Mouse (Mus musculus) kidney, embryonic 15.5 days (tissue): ENCODE measurements around the gene Xylt1. TPM values are rescaled to one million over a fixed set of nuclear protein-coding genes. Genes with fewer than 3 reads are reported as not detected.

ENCODE experiments used
- ATAC-seq: fragments of 200-750 bp; cut with Nextera tagmentation; replicated peaks from 2 replicates; pipeline ENCODE4 v1.8.0; 2017; ENCODE audit warnings: moderate TSS enrichment; ENCODE audit not compliant: low FRiP score
- H3K27ac ChIP-seq: fragments of 300-500 bp; sonication (generic); 2 replicates; pipeline ENCODE4 v1.5.1; 2015; ENCODE audit warnings: mild to moderate bottlenecking, inconsistent platforms
- H3K27me3 ChIP-seq: fragments of 300-500 bp; sonication (generic); 2 replicates; pipeline ENCODE4 v1.6.1; 2015; ENCODE audit warnings: inconsistent platforms
- H3K36me3 ChIP-seq: fragments of 300-500 bp; sonication (generic); 2 replicates; pipeline ENCODE4 v1.6.1; 2015; ENCODE audit warnings: inconsistent platforms
- H3K4me1 ChIP-seq: fragments of 300-500 bp; sonication (generic); 2 replicates; pipeline ENCODE4 v1.6.1; 2015; ENCODE audit warnings: inconsistent platforms
- H3K4me2 ChIP-seq: fragments of 300-500 bp; sonication (generic); 2 replicates; pipeline ENCODE4 v1.6.1; 2015; ENCODE audit warnings: moderate library complexity, mild to moderate bottlenecking, inconsistent platforms
- H3K4me3 ChIP-seq: fragments of 300-500 bp; sonication (generic); replicated peaks from 2 replicates; pipeline ENCODE4 v1.5.1; 2015; ENCODE audit warnings: mild to moderate bottlenecking, inconsistent platforms
- H3K9ac ChIP-seq: fragments of 300-500 bp; sonication (generic); 2 replicates; pipeline ENCODE4 v1.6.1; 2015; ENCODE audit warnings: mild to moderate bottlenecking, inconsistent platforms
- H3K9me3 ChIP-seq: fragments of 300-500 bp; sonication (generic); replicated peaks from 2 replicates; pipeline ENCODE4 v1.6.1; 2016; ENCODE audit warnings: inconsistent platforms
- WGBS: fragments of 180-500 bp; shearing (Covaris S2); methylation state at CpG from one replicate; pipeline ENCODE4 v1.1.7; 2015; ENCODE audit warnings: mixed read lengths; 5-methylcytosine and 5-hydroxymethylcytosine counted together
- polyA plus RNA-seq: library from polyadenylated mRNA; unstranded; fragments of >200 nt; fragmentation: Nextera tagmentation; extraction: Ambion mirVana; gene quantifications from 2 replicates; pipeline ENCODE4 v1.2.1, GENCODE M21; 2015

Gene Xylt1
- polyA plus RNA-seq, 1 experiment from 2014 or later, result 2.3 TPM

GRCm38 (mm10) chr7:117424841-117425240 is 44.1 kb downstream of the Xylt1 start:
- Histone ChIP-seq H3K27me3 (no peaks in the 10 kb centered on the region), H3K36me3 (no peaks in the 10 kb centered on the region), H3K4me1 (peaks cover 34% of the 10 kb centered on the region), H3K4me2 (no peak overlapping the region), H3K9me3 (no peaks in the 10 kb centered on the region), H3K4me3 (no peak overlapping the region), H3K9ac (no peak overlapping the region), H3K27ac (no peak overlapping the region)
- no peak for ATAC-seq
- WGBS, result 85% methylated on average over 4 of the region's 4 CpGs

DNA sequence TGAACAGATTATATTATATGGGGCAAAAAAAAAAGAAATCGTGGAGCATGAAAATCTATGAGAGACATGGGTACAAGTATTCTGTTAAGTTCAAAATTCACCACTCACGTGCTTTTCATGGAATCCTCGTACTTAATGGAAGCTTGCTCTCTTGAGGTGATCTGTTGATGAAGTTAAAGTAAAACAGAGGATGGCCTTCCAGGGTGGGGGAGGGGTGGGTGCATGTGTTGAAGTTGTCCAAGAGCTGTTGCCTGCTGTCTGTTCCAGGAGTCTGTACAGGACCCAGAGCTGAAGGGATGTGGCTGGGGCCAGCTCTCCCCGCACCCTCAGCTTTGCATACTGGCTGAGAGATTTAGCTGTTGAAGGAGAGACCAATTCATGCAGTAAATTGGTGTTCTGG is 45.6 kb downstream of the Xylt1 start:
- no peak overlapping the region for H3K27ac ChIP-seq
- ATAC-seq, result no peak
- 88% methylated on average over 4 of the region's 4 CpGs for WGBS
- H3K4me2 ChIP-seq, result no peak overlapping the region
- no peaks in the 10 kb centered on the region for H3K9me3 ChIP-seq
- no peak overlapping the region for H3K4me3 ChIP-seq
- no peaks in the 10 kb centered on the region for H3K27me3 ChIP-seq
- peaks cover 22% of the 10 kb centered on the region for H3K4me1 ChIP-seq
- no peaks in the 10 kb centered on the region for H3K36me3 ChIP-seq
- no peak overlapping the region for H3K9ac ChIP-seq

- H3K4me3 ChIP-seq, result no peak overlapping the region
- no peak overlapping the region for H3K4me2 ChIP-seq
- no peak; the same call in 1 of the 2 replicates for ATAC-seq
- peaks cover 21% of the 10 kb centered on the region for H3K4me1 ChIP-seq
- no peaks in the 10 kb centered on the region for H3K27me3 ChIP-seq
- no peaks in the 10 kb centered on the region for H3K36me3 ChIP-seq
- H3K9me3 ChIP-seq, result no peaks in the 10 kb centered on the region
- WGBS, result 43% methylated on average over 8 of the region's 8 CpGs
- H3K9ac ChIP-seq, result no peak overlapping the region
- no peak overlapping the region for H3K27ac ChIP-seq
Observed at GRCm38 (mm10) chr7:117428690-117429224, 48.0 kb downstream of the Xylt1 start.

GRCm38 (mm10) chr7:117429483-117429882 is 48.7 kb downstream of the Xylt1 start:
- Histone ChIP-seq H3K9me3 (no peaks in the 10 kb centered on the region), H3K9ac (no peak overlapping the region), H3K27me3 (no peaks in the 10 kb centered on the region), H3K4me2 (no peak overlapping the region), H3K36me3 (no peaks in the 10 kb centered on the region), H3K27ac (no peak overlapping the region), H3K4me3 (no peak overlapping the region), H3K4me1 (peaks cover 26% of the 10 kb centered on the region)
- 83% methylated on average over 5 of the region's 5 CpGs for WGBS
- ATAC-seq, result no peak

- no peaks in the 10 kb centered on the region for H3K9me3 ChIP-seq
- H3K4me2 ChIP-seq, result no peak overlapping the region
- H3K27ac ChIP-seq, result no peak overlapping the region
- H3K4me1 ChIP-seq, result peaks cover 28% of the 10 kb centered on the region
- no peak overlapping the region for H3K4me3 ChIP-seq
- whole genome bisulfite sequencing, result 82% methylated on average over 3 of the region's 3 CpGs
- no peaks in the 10 kb centered on the region for H3K36me3 ChIP-seq
- H3K9ac ChIP-seq, result no peak overlapping the region
- no peaks in the 10 kb centered on the region for H3K27me3 ChIP-seq
- no peak for ATAC-seq
Observed at GRCm38 (mm10) chr7:117429895-117430294, 49.1 kb downstream of the Xylt1 start.

- no peak for ATAC-seq
Observed at GRCm38 (mm10) chr7:117430361-117430935, 49.7 kb downstream of the Xylt1 start.

DNA sequence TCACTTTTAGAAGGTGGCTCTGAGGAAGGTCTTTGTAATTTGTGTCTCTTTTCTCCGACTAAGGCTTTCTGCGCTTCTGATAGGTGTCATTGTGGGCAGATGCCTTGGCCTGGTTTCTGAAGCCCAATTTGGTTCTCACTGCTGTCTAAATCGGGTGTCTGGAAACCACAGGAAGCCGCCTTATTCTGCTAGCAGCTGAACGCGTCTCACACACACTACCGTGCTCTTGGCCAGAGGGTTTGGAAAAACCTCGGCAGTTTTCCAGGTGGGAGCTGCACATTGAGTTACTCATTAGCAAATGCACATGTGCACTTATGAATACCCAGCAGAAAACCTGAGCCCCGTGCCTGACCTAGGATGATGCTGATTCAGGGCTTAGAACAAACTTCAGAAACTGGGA is 52.9 kb downstream of the Xylt1 start:
- Histone ChIP-seq H3K27ac (peak overlapping the region; percentile 57; the same call in 1 of the 2 replicates), H3K9ac (no peak overlapping the region), H3K4me3 (no peak overlapping the region), H3K27me3 (no peaks in the 10 kb centered on the region), H3K4me1 (peaks cover 26% of the 10 kb centered on the region), H3K36me3 (no peaks in the 10 kb centered on the region), H3K4me2 (no peak overlapping the region), H3K9me3 (no peaks in the 10 kb centered on the region)
- 57% methylated on average over 9 of the region's 9 CpGs for WGBS
- peak; percentile 44; the same call in 1 of the 2 replicates for ATAC-seq

More at GRCm38 (mm10) chr7:117430361-117430935, 49.7 kb downstream of the Xylt1 start:
- no peaks in the 10 kb centered on the region for H3K9me3 ChIP-seq
- H3K9ac ChIP-seq, result no peak overlapping the region
- H3K4me1 ChIP-seq, result peaks cover 30% of the 10 kb centered on the region
- WGBS, result 85% methylated on average over 5 of the region's 5 CpGs
- no peak overlapping the region for H3K4me2 ChIP-seq
- H3K27me3 ChIP-seq, result no peaks in the 10 kb centered on the region
- no peaks in the 10 kb centered on the region for H3K36me3 ChIP-seq
- H3K27ac ChIP-seq, result no peak overlapping the region
- H3K4me3 ChIP-seq, result no peak overlapping the region

GRCm38 (mm10) chr7:117435091-117435490 is 54.3 kb downstream of the Xylt1 start:
- Histone ChIP-seq H3K4me1 (peaks cover 17% of the 10 kb centered on the region), H3K9ac (no peak overlapping the region), H3K4me3 (no peak overlapping the region), H3K27ac (no peak overlapping the region), H3K36me3 (no peaks in the 10 kb centered on the region), H3K9me3 (no peaks in the 10 kb centered on the region), H3K4me2 (no peak overlapping the region), H3K27me3 (no peaks in the 10 kb centered on the region)
- WGBS, result 74% methylated on average over 3 of the region's 3 CpGs
- ATAC-seq, result no peak

- H3K36me3 ChIP-seq, result no peaks in the 10 kb centered on the region
- H3K27me3 ChIP-seq, result no peaks in the 10 kb centered on the region
- 84% methylated on average over 12 of the region's 12 CpGs for WGBS
- H3K9me3 ChIP-seq, result no peaks in the 10 kb centered on the region
- ATAC-seq, result no peak
- no peak overlapping the region for H3K9ac ChIP-seq
- no peak overlapping the region for H3K4me2 ChIP-seq
- no peak overlapping the region for H3K27ac ChIP-seq
- peaks cover 17% of the 10 kb centered on the region for H3K4me1 ChIP-seq
- no peak overlapping the region for H3K4me3 ChIP-seq
Observed at GRCm38 (mm10) chr7:117435730-117436441, 55.1 kb downstream of the Xylt1 start.

- no peaks in the 10 kb centered on the region for H3K27me3 ChIP-seq
- H3K4me2 ChIP-seq, result no peak overlapping the region
- H3K27ac ChIP-seq, result no peak overlapping the region
- H3K9ac ChIP-seq, result no peak overlapping the region
- H3K36me3 ChIP-seq, result no peaks in the 10 kb centered on the region
- peaks cover 17% of the 10 kb centered on the region for H3K4me1 ChIP-seq
- WGBS, result 75% methylated on average over 11 of the region's 11 CpGs
- H3K9me3 ChIP-seq, result no peaks in the 10 kb centered on the region
- no peak overlapping the region for H3K4me3 ChIP-seq
- no peak for ATAC-seq
Observed at GRCm38 (mm10) chr7:117436892-117437291, 56.1 kb downstream of the Xylt1 start.

- Histone ChIP-seq H3K4me1 (0 out of 2 replicates have a peak, but pooled peaks cover 2% of the 10 kb centered on the region), H3K27me3 (no peaks in the 10 kb centered on the region), H3K9ac (no peak overlapping the region), H3K36me3 (no peaks in the 10 kb centered on the region), H3K4me2 (no peak overlapping the region), H3K4me3 (no peak overlapping the region), H3K27ac (no peak overlapping the region), H3K9me3 (no peaks in the 10 kb centered on the region)
- 86% methylated on average over 3 of the region's 3 CpGs for WGBS
- no peak for ATAC-seq
Observed at GRCm38 (mm10) chr7:117440994-117441393, 60.2 kb downstream of the Xylt1 start.

DNA sequence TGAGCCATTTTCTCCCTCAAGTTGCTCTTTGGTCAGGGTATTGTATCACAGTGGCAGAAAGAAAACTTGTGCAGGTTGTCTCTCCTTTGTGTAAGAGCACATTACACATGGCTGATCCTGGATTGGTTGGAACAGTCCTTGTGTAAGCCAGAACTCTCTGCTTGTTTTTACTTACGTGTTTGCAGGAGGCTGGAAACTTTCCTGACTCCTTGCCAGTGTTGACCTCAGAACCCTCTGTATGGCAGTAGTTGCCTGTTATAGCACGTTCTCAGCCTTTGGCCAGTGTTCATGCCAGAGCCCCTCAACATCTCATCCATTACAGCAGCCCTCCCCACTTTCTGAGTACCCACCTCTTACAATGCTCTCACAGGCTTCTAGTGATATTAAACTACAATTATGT is 61.9 kb downstream of the Xylt1 start:
- Histone ChIP-seq H3K4me3 (no peak overlapping the region), H3K9ac (no peak overlapping the region), H3K4me2 (no peak overlapping the region), H3K4me1 (0 out of 2 replicates have a peak, but pooled peaks cover 2% of the 10 kb centered on the region), H3K36me3 (no peaks in the 10 kb centered on the region), H3K27me3 (no peaks in the 10 kb centered on the region), H3K27ac (no peak overlapping the region), H3K9me3 (no peaks in the 10 kb centered on the region)
- 85% methylated on average over 2 of the region's 2 CpGs for WGBS
- ATAC-seq, result no peak
